Mouse (Mus musculus) forebrain, embryonic 12.5 days (tissue): ENCODE results near the gene Fam57b. TPM values are rescaled to one million over a fixed set of nuclear protein-coding genes. Genes with fewer than 3 reads are reported as not detected.

ENCODE experiments used
- ATAC-seq: fragments of 200-750 bp; cut with Nextera tagmentation; 2 replicates; pipeline ENCODE4 v1.8.0; 2017; ENCODE audit warnings: moderate TSS enrichment; ENCODE audit not compliant: low FRiP score
- H3K27ac ChIP-seq: fragments of 300-500 bp; sonication (generic); 2 replicates; pipeline ENCODE4 v1.5.1; 2016; ENCODE audit warnings: mild to moderate bottlenecking
- H3K27me3 ChIP-seq: fragments of 300-500 bp; sonication (generic); 2 replicates; pipeline ENCODE4 v1.6.1; 2016; ENCODE audit warnings: mild to moderate bottlenecking
- H3K36me3 ChIP-seq: fragments of 300-500 bp; sonication (generic); replicated peaks from 2 replicates; pipeline ENCODE4 v1.6.1; 2016; ENCODE audit warnings: mild to moderate bottlenecking
- H3K4me1 ChIP-seq: fragments of 300-500 bp; sonication (generic); 2 replicates; pipeline ENCODE4 v1.6.1; 2016
- H3K4me2 ChIP-seq: fragments of 300-500 bp; sonication (generic); 2 replicates; pipeline ENCODE4 v1.6.1; 2016; ENCODE audit warnings: mild to moderate bottlenecking, moderate library complexity
- H3K4me3 ChIP-seq: fragments of 300-500 bp; sonication (generic); replicated peaks from 2 replicates; pipeline ENCODE4 v1.5.1; 2016; ENCODE audit warnings: mild to moderate bottlenecking
- H3K9ac ChIP-seq: fragments of 300-500 bp; sonication (generic); 2 replicates; pipeline ENCODE4 v1.6.1; 2016; ENCODE audit warnings: mild to moderate bottlenecking
- H3K9me3 ChIP-seq: fragments of 300-500 bp; sonication (generic); 2 replicates; pipeline ENCODE4 v1.6.1; 2016
- WGBS: fragments of 180-500 bp; shearing (Covaris S2); methylation state at CpG from one replicate; pipeline ENCODE4 v1.1.7; 2016; 5-methylcytosine and 5-hydroxymethylcytosine counted together
- polyA plus RNA-seq: library from polyadenylated mRNA; unstranded; fragments of >200 nt; fragmentation: Nextera tagmentation; extraction: Ambion mirVana; gene quantifications from 2 replicates; pipeline ENCODE4 v1.2.1, GENCODE M21; 2016

The Fam57b gene
- polyA plus RNA-seq, 1 experiment from 2014 or later, result 17.6 TPM

DNA sequence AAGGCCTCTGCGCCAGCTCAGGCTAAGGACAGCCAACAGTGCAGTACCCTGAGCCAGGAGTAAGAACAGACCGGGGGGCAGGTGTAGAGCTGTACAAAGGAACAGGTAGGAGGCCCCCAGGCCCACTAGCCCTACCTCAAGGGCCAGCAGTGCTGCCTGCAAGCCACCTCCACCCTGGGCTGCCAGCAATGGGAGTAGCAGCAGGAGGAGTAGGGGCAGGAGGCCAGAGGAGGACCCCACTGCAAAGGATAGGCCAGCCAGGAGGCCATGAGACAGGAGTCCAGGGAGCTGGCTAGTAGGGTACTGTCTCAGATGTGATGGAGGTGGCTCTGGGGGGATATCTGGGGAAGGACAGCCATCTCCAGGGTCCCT, 73.0 kb downstream of the Fam57b start:
- no peak for ATAC-seq
- Histone ChIP-seq H3K4me3 (no peak overlapping the region), H3K9ac (no peak overlapping the region), H3K27ac (no peak overlapping the region), H3K9me3 (no peaks in the 10 kb centered on the region), H3K4me1 (no peaks in the 10 kb centered on the region), H3K27me3 (no peaks in the 10 kb centered on the region), H3K36me3 (peaks cover 99% of the 10 kb centered on the region), H3K4me2 (no peak overlapping the region)
- WGBS, result 97% methylated on average over 2 of the region's 2 CpGs

DNA sequence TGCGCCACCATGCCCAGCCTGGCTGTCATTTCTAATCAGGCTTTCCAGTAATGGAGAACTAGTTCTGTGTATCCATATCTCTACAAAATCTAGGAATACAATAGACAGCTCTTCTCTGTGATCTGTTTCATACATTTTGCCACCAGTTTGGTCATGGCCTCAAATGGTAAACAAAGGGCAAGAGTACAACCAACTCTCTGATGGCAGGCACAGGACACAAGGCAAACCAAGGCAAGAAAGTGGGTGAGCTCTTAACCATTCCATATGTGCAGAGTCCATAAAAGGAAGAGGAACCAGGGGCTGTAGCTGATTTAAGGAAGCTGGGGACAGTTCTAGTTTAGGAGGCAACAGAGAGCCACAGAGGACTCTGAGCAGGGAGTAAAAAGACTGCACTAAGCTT, 79.8 kb downstream of the Fam57b start:
- Histone ChIP-seq H3K4me2 (no peak overlapping the region), H3K4me1 (peaks cover 20% of the 10 kb centered on the region), H3K27me3 (no peaks in the 10 kb centered on the region), H3K27ac (no peak overlapping the region), H3K36me3 (peaks cover 83% of the 10 kb centered on the region), H3K9ac (no peak overlapping the region), H3K4me3 (no peak overlapping the region), H3K9me3 (no peaks in the 10 kb centered on the region)
- no peak for ATAC-seq
- WGBS, result 98% methylated on average over 1 of the region's 1 CpGs

Other genes starting within 250 kb of the Fam57b start
- 213 and 225 TPM in 2 replicates for gene Eif3c, start 231.3 kb upstream of the Fam57b start, polyA plus RNA-seq
- gene Apobr, start 212.7 kb upstream of the Fam57b start, polyA plus RNA-seq, result 0.31 and 0.52 TPM in 2 replicates
- gene Cln3, start 211.9 kb upstream of the Fam57b start, polyA plus RNA-seq, result 27.5 and 32.7 TPM in 2 replicates
- gene Il27, start 202.7 kb upstream of the Fam57b start, polyA plus RNA-seq, result not detected in 2 replicates
- 3.1 and 3.8 TPM in 2 replicates for gene Nupr1, start 166.8 kb upstream of the Fam57b start, polyA plus RNA-seq
- 39.4 and 51.2 TPM in 2 replicates for gene Sgf29, start 148.4 kb upstream of the Fam57b start, polyA plus RNA-seq
- gene Sult1a1, start 121.2 kb upstream of the Fam57b start, polyA plus RNA-seq, result 0.42 and 0.54 TPM in 2 replicates
- 146 and 157 TPM in 2 replicates for gene Bola2, start 102.3 kb upstream of the Fam57b start, polyA plus RNA-seq
- 14.7 and 14.9 TPM in 2 replicates for gene Slx1b, start 101.9 kb upstream of the Fam57b start, polyA plus RNA-seq
- 49.1 and 51.0 TPM in 2 replicates for gene Coro1a, start 89.9 kb upstream of the Fam57b start, polyA plus RNA-seq
- 51.5 and 56.8 TPM in 2 replicates for gene Mapk3, start 38.1 kb upstream of the Fam57b start, polyA plus RNA-seq
- gene Gdpd3, start 31.3 kb upstream of the Fam57b start, polyA plus RNA-seq, result 1.4 and 1.5 TPM in 2 replicates
- 91.8 and 92.7 TPM in 2 replicates for gene Ypel3, start 20.7 kb upstream of the Fam57b start, polyA plus RNA-seq
- gene Tbx6, start 16.2 kb upstream of the Fam57b start, polyA plus RNA-seq, result 0.33 and 0.56 TPM in 2 replicates
- 310 and 320 TPM in 2 replicates for gene Ppp4c, start 5.2 kb upstream of the Fam57b start, polyA plus RNA-seq
- not detected in 2 replicates for gene 4930451I11Rik, start 34.0 kb downstream of the Fam57b start, polyA plus RNA-seq
- gene Doc2a, start 49.7 kb downstream of the Fam57b start, polyA plus RNA-seq, result 5.5 and 6.6 TPM in 2 replicates
- 53.3 TPM in 2 replicates for gene Hirip3, start 64.3 kb downstream of the Fam57b start, polyA plus RNA-seq
- 96.5 and 108 TPM in 2 replicates for gene Ino80e, start 64.7 kb downstream of the Fam57b start, polyA plus RNA-seq
- gene Taok2, start 87.0 kb downstream of the Fam57b start, polyA plus RNA-seq, result 60.9 and 65.4 TPM in 2 replicates
- 23.0 and 25.3 TPM in 2 replicates for gene Tmem219, start 125.2 kb downstream of the Fam57b start, polyA plus RNA-seq
- gene Kctd13, start 131.2 kb downstream of the Fam57b start, polyA plus RNA-seq, result 45.3 and 46.4 TPM in 2 replicates
- 1.5 TPM in 2 replicates for gene Asphd1, start 151.9 kb downstream of the Fam57b start, polyA plus RNA-seq
- 8.6 and 10.5 TPM in 2 replicates for gene Sez6l2, start 152.9 kb downstream of the Fam57b start, polyA plus RNA-seq
- 78.9 and 79.6 TPM in 2 replicates for gene Cdipt, start 178.2 kb downstream of the Fam57b start, polyA plus RNA-seq
- 0.86 and 2.0 TPM in 2 replicates for gene Cdiptos, start 178.4 kb downstream of the Fam57b start, polyA plus RNA-seq
- 4.2 and 4.6 TPM in 2 replicates for gene Mvp, start 217.0 kb downstream of the Fam57b start, polyA plus RNA-seq
- gene Pagr1b, start 218.8 kb downstream of the Fam57b start, polyA plus RNA-seq, result 0.38 and 0.56 TPM in 2 replicates
- 51.4 and 66.8 TPM in 2 replicates for gene Pagr1a, start 219.7 kb downstream of the Fam57b start, polyA plus RNA-seq
- 53.3 and 75.4 TPM in 2 replicates for gene Gm42742, start 223.4 kb downstream of the Fam57b start, polyA plus RNA-seq
- gene Prrt2, start 223.5 kb downstream of the Fam57b start, polyA plus RNA-seq, result 5.0 and 6.5 TPM in 2 replicates
- 95.2 and 113 TPM in 2 replicates for gene Maz, start 229.4 kb downstream of the Fam57b start, polyA plus RNA-seq
- gene Kif22, start 244.8 kb downstream of the Fam57b start, polyA plus RNA-seq, result 163 and 170 TPM in 2 replicates